Mouse (Mus musculus) layer of hippocampus, adult 18-20 months (tissue): ENCODE data around the gene Spsb1. TPM values are rescaled to one million over a fixed set of nuclear protein-coding genes. Genes with fewer than 3 reads are reported as not detected.

Experiments
- DNase-seq, 2 experiments: peaks; one replicate each; pipeline ENCODE4 v3.0.0; 2022; ENCODE audit warnings: low spot score in 2 of 2
- long read RNA-seq: library from polyadenylated mRNA; stranded (forward); transcript quantifications from one replicate; pipeline ENCODE4 v2.0.0, GENCODE M21; 2021
- total RNA-seq, 2 experiments: library from RNA; stranded (reverse); gene quantifications; 2 replicates each; pipeline ENCODE4 v1.2.3; 2021

The Spsb1 gene
- total RNA-seq = 10 to 100 TPM; 27.2 to 36.3 TPM
- long read RNA-seq, transcript Spsb1-201 (3 exons, 3,092 nt) = major isoform, 36 of 44 reads
- long read RNA-seq, partial matches to known transcripts = 0 of 44 reads
- long read RNA-seq, other reads (novel, unspliced or antisense) = 6 of 44 reads

DNA sequence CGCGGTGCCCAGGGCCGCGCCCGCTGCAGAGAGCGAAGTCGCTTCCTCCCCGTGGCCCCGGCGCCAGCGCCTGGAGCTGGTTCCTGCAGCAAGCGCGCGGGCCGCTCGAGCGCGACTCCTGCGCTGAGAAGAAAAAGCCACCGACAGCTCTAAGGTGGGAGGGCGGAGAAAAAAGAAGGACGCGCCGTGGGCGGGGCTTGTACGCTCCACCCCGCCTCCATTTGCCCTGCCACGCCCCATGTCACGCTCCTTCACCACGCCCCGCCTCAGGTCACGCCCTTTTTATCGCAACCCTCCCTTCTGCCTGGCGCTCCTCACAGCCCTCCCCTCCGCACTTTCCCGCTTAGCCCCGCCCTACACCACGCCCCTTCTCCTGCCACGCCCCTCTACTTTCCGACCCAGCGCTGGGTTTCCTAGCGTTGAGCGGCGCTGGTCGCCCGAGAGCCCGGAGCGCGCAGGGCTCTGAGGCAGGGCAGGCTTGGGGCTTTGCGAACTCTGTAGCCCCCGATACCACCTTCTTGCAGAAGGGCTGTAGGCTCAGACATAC, at the start of gene Spsb1:
Gene Spsb1 (minus strand): TSS at position 151 of the 547 bp plus-strand sequence.
- DNase-seq = peak; percentile 94 to 99

- DNase-seq = no peak
Measured at GRCm38 (mm10) chr4:150003641-150004040, 48.8 kb upstream of the Spsb1 start.

- DNase-seq = no peak
Measured at GRCm38 (mm10) chr4:150003021-150003580, 48.3 kb upstream of the Spsb1 start.

GRCm38 (mm10) chr4:150002021-150002528, 47.2 kb upstream of the Spsb1 start:
- DNase-seq = no peak

- no peak for DNase-seq
Measured at GRCm38 (mm10) chr4:150001221-150001860, 46.5 kb upstream of the Spsb1 start.

- DNase-seq = no peak
Measured at GRCm38 (mm10) chr4:149999931-150000555, 45.2 kb upstream of the Spsb1 start.

- no peak for DNase-seq
Measured at GRCm38 (mm10) chr4:149999510-149999900, 44.7 kb upstream of the Spsb1 start.

DNA sequence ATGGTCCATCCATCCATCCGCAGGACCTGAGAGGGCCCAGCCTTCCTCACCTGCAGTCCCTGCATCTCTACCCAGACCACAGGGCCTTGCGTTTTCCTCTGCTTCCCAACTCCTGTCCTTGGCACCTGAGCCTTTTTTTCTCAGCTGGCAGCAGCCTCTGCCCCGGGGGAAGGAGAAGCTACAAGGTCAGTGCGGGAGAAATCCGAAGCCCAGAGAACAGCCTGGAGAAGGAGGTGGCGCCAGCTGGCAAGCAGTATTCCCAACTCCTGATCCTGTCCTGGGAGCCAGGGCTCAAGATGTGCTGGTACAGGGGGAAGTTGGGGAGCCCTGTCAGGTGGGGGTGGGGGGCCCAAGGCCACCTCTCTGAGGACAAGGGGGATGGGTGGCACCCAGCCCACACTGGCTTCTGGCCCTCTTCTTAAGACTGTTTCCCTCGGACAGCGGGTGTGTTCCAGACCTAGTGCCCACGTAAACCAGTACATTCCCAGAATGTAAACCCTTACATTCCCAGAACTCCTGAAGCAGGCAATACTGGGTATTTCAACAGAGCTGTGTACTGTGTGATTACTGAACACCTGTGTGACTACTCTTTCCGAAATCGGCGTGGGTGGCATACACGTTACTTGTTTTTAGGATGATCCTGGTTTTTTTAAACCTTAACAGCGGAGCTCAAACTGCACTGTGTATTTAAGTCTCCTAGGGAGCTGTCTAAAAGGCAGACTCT, 44.1 kb upstream of the Spsb1 start:
- DNase-seq = no peak

GRCm38 (mm10) chr4:149997999-149998398, 43.2 kb upstream of the Spsb1 start:
- no peak for DNase-seq

GRCm38 (mm10) chr4:149996440-149996839, 41.6 kb upstream of the Spsb1 start:
- DNase-seq = no peak

- no peak for DNase-seq
Measured at GRCm38 (mm10) chr4:149995911-149996310, 41.1 kb upstream of the Spsb1 start.

- DNase-seq = no peak
Measured at GRCm38 (mm10) chr4:149994218-149994617, 39.4 kb upstream of the Spsb1 start.

GRCm38 (mm10) chr4:149992670-149993032, 37.8 kb upstream of the Spsb1 start:
- no peak for DNase-seq

- no peak for DNase-seq
Measured at GRCm38 (mm10) chr4:149991755-149992669, 37.2 kb upstream of the Spsb1 start.

DNA sequence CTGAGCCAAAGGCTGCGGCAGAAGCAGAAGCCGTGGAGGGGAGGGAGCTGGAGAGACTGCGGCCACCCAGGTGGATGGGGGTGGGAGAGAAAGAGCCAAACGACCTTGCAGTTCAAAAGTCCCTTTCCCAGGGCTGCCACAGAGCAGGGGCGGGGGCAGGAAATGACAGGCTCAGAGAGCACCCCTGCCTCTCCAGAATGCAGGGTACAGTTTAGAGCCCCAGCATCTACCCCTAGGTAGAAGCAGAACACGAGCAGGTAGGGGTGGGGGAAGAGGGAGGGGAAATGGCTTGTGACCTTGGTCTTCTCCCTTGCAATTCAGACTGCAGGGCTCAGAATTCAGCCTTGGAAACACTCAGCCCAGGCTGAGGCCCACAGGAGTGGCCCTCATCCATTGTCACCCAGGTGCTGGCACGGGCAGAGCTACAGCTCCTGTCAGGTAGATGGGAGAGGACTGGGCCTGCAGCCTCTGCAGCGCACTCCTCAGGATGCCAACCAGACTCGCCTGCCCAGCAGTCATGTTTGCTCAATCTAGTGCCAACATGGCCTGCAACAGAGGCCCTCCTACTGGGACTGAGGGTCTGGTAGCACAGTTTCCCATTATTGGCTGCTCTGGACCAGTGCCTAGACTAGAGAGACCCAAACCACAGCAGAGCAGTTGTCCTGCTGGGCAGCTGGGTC, 36.3 kb upstream of the Spsb1 start:
- no peak for DNase-seq

- peak in 1 of 2 experiments; percentile 39 for DNase-seq
Measured at GRCm38 (mm10) chr4:149990212-149990953, 35.5 kb upstream of the Spsb1 start.

GRCm38 (mm10) chr4:149988931-149989556, 34.2 kb upstream of the Spsb1 start:
- peak; percentile 76 to 91 for DNase-seq

DNA sequence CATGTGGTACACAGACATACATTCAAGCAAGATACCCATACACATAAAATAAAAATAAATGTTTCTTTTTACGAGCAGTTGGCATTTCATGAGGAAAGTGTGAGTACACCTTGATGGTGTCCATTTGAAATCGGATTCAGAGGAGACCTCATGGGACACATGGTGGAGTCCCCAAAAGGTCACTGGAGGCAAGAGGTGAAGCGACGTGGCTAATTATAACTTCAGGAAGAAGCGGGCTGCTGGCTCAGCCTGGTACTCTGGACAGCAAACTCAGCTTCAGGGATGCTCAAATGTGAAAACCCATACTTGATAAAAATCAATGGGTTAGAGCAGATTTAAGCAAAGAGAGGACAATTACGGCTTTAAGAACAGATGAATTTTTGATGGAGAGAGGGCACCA, 33.5 kb upstream of the Spsb1 start:
- DNase-seq = no peak
